Mouse (Mus musculus) lung, postnatal 25 days (tissue): ENCODE results near the gene Cpsf4.
"Not testable (repeated sequence)": the region's sequence is repeated elsewhere in the genome, so short reads cannot be mapped to it uniquely, and the experiment has no call there.

Experiments used
- DNase-seq: peaks from one replicate; pipeline ENCODE4 v3.0.0; 2022; ENCODE audit warnings: low spot score

Gene Cpsf4

GRCm38 (mm10) chr5:145222840-145223239 is 55.8 kb downstream of the Cpsf4 start:
- DNase-seq: no peak

GRCm38 (mm10) chr5:145223395-145223794 is 56.4 kb downstream of the Cpsf4 start:
- DNase-seq: no peak

DNA sequence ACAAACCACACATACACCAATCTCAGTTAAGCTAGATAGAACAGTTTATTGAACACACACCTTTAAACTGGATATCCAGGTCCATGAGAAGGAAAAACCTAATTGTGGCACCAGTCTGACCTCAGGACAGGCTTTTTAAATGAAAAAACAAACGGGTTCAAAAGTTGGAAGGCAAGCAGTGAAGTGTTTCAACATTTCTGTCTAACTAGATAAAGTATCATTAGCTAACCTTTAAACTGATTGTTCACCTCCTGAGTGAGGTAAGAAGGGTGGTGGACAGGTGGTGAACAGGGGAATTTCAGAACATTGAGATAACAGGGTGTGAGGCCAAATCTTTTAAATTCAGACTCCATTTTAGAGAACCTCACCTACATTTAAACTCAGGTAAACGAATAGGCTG is 59.4 kb downstream of the Cpsf4 start:
- DNase-seq: no peak

DNA sequence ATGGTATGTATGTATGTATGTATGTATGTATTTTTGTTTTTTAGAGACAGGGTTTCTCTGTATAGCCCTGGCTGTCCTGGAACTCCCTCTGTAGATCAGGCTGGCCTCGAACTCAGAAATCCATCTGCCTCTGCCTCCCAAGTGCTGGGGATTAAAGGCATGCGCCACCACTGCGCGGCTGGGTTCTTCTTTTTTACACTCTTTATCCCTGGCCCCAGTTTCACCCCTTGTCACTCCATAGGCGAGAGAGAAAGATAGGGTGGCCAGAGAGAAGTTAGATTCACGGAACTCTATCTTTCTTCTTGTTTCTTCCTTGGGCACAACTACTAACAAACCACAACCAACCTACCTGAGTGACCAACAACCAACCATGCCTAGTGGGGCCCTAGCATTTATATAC is 62.3 kb downstream of the Cpsf4 start:
- not testable (repeated sequence) for DNase-seq

GRCm38 (mm10) chr5:145230641-145231040 is 63.6 kb downstream of the Cpsf4 start:
- DNase-seq: no peak

DNA sequence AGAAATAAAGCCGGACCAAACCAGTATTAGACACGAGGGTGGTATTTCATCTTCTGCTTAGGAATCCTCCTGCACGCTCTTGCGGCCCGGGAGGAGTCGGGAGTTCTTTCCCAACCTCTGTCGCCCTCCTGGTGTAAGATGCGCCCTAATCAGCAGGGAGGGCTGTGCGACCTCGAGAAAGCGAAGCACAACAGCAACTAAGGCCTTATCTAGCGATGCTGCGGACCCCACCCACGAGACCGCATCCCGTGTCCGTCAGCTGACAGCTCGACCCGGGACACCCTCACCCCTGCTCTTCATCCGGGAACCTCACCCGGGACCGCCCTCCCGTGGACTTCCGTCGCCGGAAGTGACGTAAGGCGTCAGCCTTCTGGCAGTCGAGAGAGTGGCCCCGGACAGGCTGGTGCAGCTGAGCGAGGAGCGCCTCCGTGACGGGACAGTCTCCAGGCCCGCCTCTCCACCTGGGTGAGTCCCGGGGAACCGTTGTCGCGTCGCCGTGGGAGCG is 64.4 kb downstream of the Cpsf4 start, which contains the start of gene Zfp655:
Gene Zfp655, plus strand, starts transcription at position 349 of the 505 bp plus-strand sequence.
- peak; percentile 98 for DNase-seq
